Mouse (Mus musculus): ENCODE measurements at regions not wholly inside any gene's neighbourhood (a gene's known extent, or its start where the extent isn't known, plus 50 kb on each side); places are given as distances from the start of the nearest gene placed in this dataset.
A peak's percentile ranks its signal among the peaks of the same experiment; 100 is the strongest.

- DNase-seq = peak; percentile 17
Measured at GRCm38 (mm10) chr9:14104921-14105320, 169.9 kb upstream of the Sesn3 start.

GRCm38 (mm10) chr9:14106371-14106770 lies 168.5 kb upstream of the Sesn3 start:
- no peak for DNase-seq

- DNase-seq = no peak
Measured at GRCm38 (mm10) chr9:14108798-14109197, 166.1 kb upstream of the Sesn3 start.

GRCm38 (mm10) chr9:14109492-14109891 lies 165.4 kb upstream of the Sesn3 start:
- DNase-seq = no peak

GRCm38 (mm10) chr9:14111713-14112112 lies 163.2 kb upstream of the Sesn3 start:
- DNase-seq = no peak

- no peak for DNase-seq
Measured at GRCm38 (mm10) chr9:14115521-14115920, 159.3 kb upstream of the Sesn3 start.

- no peak for DNase-seq
Measured at GRCm38 (mm10) chr9:14116097-14116840, 158.6 kb upstream of the Sesn3 start.

- no peak for DNase-seq
Measured at GRCm38 (mm10) chr9:14133372-14133771, 141.5 kb upstream of the Sesn3 start.

GRCm38 (mm10) chr9:14134894-14135450 lies 139.9 kb upstream of the Sesn3 start:
- no peak for DNase-seq

- DNase-seq = no peak
Measured at GRCm38 (mm10) chr9:14141321-14141720, 133.5 kb upstream of the Sesn3 start.

GRCm38 (mm10) chr9:14143988-14144387 lies 130.9 kb upstream of the Sesn3 start:
- DNase-seq = no peak

GRCm38 (mm10) chr9:14147088-14147487 lies 127.8 kb upstream of the Sesn3 start:
- DNase-seq = no peak

GRCm38 (mm10) chr9:14147731-14148130 lies 127.1 kb upstream of the Sesn3 start:
- peak; percentile 38 for DNase-seq

- DNase-seq = no peak
Measured at GRCm38 (mm10) chr9:14150288-14150687, 124.6 kb upstream of the Sesn3 start.

GRCm38 (mm10) chr9:14156967-14157366 lies 117.9 kb upstream of the Sesn3 start:
- DNase-seq = no peak

GRCm38 (mm10) chr9:14158096-14158837 lies 116.6 kb upstream of the Sesn3 start:
- no peak for DNase-seq

- no peak for DNase-seq
Measured at GRCm38 (mm10) chr9:14160207-14160606, 114.7 kb upstream of the Sesn3 start.

- DNase-seq = no peak
Measured at GRCm38 (mm10) chr9:14171589-14172240, 103.2 kb upstream of the Sesn3 start.

GRCm38 (mm10) chr9:14173631-14174323 lies 101.1 kb upstream of the Sesn3 start:
- peak; percentile 79 for DNase-seq

GRCm38 (mm10) chr9:14174324-14175040 lies 100.4 kb upstream of the Sesn3 start:
- DNase-seq = no peak

- DNase-seq = peak; percentile 15
Measured at GRCm38 (mm10) chr9:14175041-14175881, 99.6 kb upstream of the Sesn3 start.

Data from heart, postnatal 4 days (tissue).